Mouse (Mus musculus) forebrain, postnatal 0 days (tissue): ENCODE data around the gene Actn1. TPM values are rescaled to one million over a fixed set of nuclear protein-coding genes. Genes with fewer than 3 reads are reported as not detected.

Experiments
- ATAC-seq: fragments of 200-750 bp; cut with Nextera tagmentation; 2 replicates; pipeline ENCODE4 v1.8.0; 2017; ENCODE audit warnings: mild to moderate bottlenecking, moderate library complexity
- DNase-seq: peaks from one replicate; pipeline ENCODE4 v3.0.0-alpha.2; 2015
- H3K27ac ChIP-seq: fragments of 300-500 bp; sonication (generic); 2 replicates; pipeline ENCODE4 v1.5.1; 2014; ENCODE audit warnings: low read depth, mild to moderate bottlenecking, antibody characterized with exemption, low read length, moderate library complexity, mixed read lengths
- H3K27me3 ChIP-seq: fragments of 300-500 bp; sonication (generic); 2 replicates; pipeline ENCODE4 v1.6.1; 2014; ENCODE audit warnings: mild to moderate bottlenecking, low read length, mixed read lengths; ENCODE audit not compliant: insufficient read depth
- H3K36me3 ChIP-seq: fragments of 300-500 bp; sonication (generic); 2 replicates; pipeline ENCODE4 v1.6.1; 2014; ENCODE audit warnings: mild to moderate bottlenecking, moderate library complexity; ENCODE audit not compliant: insufficient read depth
- H3K4me1 ChIP-seq: fragments of 300-500 bp; sonication (generic); 2 replicates; pipeline ENCODE4 v1.6.1; 2014; ENCODE audit warnings: antibody characterized with exemption; ENCODE audit not compliant: insufficient read depth
- H3K4me2 ChIP-seq: fragments of 300-500 bp; sonication (generic); 2 replicates; pipeline ENCODE4 v1.6.1; 2014; ENCODE audit warnings: low read depth, mild to moderate bottlenecking, moderate library complexity
- H3K4me3 ChIP-seq: fragments of 300-500 bp; sonication (generic); 2 replicates; pipeline ENCODE4 v1.5.1; 2014; ENCODE audit warnings: low read depth, low read length, mixed read lengths
- H3K9ac ChIP-seq: fragments of 300-500 bp; sonication (generic); 2 replicates; pipeline ENCODE4 v1.6.1; 2014; ENCODE audit warnings: mild to moderate bottlenecking
- H3K9me3 ChIP-seq: fragments of 300-500 bp; sonication (generic); 2 replicates; pipeline ENCODE4 v1.6.1; 2016; ENCODE audit warnings: low read length
- CTCF ChIP-seq: sonication (generic); IDR thresholded peaks from 2 replicates; pipeline ENCODE4 v1.5.1; 2016; ENCODE audit warnings: antibody characterized with exemption, control low read depth, low read depth
- WGBS: fragments of 180-500 bp; shearing (Covaris S2); extraction: QIAGEN DNeasy Blood & Tissue Kit; methylation state at CpG from one replicate; pipeline ENCODE4 v1.1.7; 2014; 5-methylcytosine and 5-hydroxymethylcytosine counted together
- polyA plus RNA-seq: library from polyadenylated mRNA; unstranded; fragments of >200 nt; fragmentation: Nextera tagmentation; extraction: Ambion mirVana; gene quantifications from 2 replicates; pipeline ENCODE4 v1.2.1, GENCODE M21; 2015
- total RNA-seq: library from RNA; depleted of rRNA; stranded (reverse); fragments of >200 nt; gene quantifications from 2 replicates; pipeline ENCODE4 v1.2.3, GENCODE M21; 2014

Actn1 gene
- total and polyA plus RNA-seq, 2 experiments from 2014 or later = 6.7 to 19.1 TPM

DNA sequence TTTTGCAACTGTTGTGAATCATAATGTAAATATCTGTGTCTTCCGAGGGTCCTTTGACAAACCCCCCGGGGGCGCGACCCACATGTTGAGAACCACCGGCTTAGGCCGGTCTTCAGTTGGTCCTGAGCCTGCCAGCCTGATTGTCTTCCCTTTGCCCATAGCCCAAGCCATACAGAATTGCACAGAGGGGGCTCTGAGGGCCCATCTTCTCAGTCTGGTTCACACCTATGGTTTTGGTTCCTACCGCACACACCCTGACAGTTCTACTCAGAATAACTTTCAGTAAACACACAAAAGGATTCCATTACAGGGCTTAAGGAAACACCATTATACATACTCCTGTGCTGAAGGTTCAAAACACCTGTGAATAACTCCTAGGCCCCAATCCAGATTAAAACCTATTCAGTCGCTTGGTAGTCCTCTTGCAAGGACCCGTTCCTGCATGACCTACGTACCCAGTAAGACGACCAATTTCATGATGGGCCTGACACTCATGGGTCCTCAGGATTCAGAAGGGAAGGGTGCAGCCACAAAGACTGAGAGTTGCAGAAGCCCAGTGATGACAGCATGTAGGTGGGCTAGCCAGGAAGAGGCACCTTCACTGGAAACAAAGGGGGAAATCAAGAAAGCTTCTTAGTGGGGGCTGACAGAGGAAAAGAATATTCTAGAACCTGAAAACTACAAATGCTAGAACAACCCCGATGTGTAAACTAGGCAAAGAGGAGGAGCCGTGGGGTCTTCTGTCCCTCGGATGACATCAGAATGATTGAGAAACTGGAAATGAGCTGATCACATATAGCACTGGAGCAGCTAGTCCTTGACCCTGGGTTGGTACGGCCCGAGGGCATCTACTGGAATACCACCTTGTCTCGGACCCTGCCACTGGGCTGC, 128.6 kb downstream of the Actn1 start:
- Histone ChIP-seq H3K9me3 (no peaks in the 10 kb centered on the region), H3K4me1 (peaks cover 12% of the 10 kb centered on the region), H3K27me3 (no peaks in the 10 kb centered on the region), H3K4me3 (peak overlapping the region; percentile 76), H3K9ac (peak overlapping the region; percentile 90), H3K36me3 (no peaks in the 10 kb centered on the region), H3K27ac (peak overlapping the region; percentile 89), H3K4me2 (peak overlapping the region; percentile 92)
- WGBS = 47% methylated on average over 17 of the region's 17 CpGs
- no peak for DNase-seq
- TF ChIP-seq CTCF = no peak
- no peak for ATAC-seq

DNA sequence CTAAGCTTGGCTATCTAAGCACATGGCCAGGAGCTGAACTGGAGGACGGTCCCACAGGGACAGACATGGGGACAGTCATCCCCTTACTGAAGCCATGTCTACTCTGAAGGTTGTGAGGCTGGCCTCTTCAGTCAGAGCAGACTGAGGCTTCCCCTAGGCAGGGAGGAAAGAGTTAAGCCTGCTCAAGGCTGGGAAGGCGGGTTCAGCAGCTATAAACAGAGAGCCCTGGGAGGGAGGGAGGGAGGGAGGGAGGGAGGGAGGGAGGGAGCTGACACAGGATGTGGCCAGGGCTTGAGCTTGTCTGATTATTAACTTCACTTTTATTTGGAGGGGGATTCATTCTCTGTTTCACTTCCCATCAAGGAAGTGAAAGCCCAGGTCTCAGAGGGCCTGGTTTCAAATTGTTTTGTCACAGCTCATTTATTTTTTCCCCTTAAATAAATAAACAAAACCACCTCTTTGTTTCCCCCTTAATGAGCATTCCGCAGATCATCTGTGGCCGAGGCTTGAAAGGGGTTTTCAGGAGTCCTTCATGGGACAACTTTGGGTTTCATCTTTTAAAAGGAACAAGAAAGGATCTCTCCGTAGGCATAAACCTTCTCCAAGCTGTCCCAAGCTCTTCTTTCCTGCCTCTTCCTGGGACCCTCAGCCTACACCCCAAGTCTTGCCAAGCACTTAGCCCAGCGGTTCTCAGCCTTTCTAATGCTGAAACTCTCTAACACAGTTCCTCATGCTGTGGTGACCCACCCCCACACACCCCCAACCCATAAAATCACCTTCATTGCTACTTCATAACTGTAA, 129.4 kb downstream of the Actn1 start:
- no peak for DNase-seq
- no peaks in the 10 kb centered on the region for H3K36me3 ChIP-seq
- no peak for TF ChIP-seq CTCF

DNA sequence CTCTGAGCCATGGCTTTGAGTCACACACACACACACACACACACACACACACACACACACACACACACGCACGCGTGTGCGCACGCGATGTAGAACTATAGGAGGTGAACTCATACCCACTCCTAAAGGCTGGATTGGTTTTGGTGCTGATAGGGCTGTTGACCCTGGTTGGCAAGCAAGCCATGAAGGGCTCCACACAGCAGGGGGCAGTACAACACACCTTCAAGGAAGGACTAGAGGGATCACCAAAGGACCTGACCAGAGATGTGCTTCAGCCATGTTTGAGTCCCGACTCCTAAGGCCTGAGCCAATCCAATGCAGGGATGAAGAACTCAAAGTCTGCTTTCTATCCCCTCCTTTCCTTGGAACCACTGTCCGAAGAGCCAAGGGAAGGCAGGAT, 130.6 kb downstream of the Actn1 start:
- peak; percentile 34 for TF ChIP-seq CTCF
- DNase-seq (no peak), ATAC-seq (no peak)
- Histone ChIP-seq H3K4me1 (peaks cover 12% of the 10 kb centered on the region), H3K4me2 (no peak overlapping the region), H3K36me3 (no peaks in the 10 kb centered on the region), H3K27me3 (no peaks in the 10 kb centered on the region), H3K4me3 (no peak overlapping the region), H3K9me3 (no peaks in the 10 kb centered on the region), H3K27ac (no peak overlapping the region), H3K9ac (no peak overlapping the region)
- 93% methylated on average over 8 of the region's 8 CpGs for WGBS

More for the DNA sequence above, 129.4 kb downstream of the Actn1 start:
- ATAC-seq = 0 out of 2 replicates have a peak, but pooled peaks have one; percentile 40
- no peaks in the 10 kb centered on the region for H3K27me3 ChIP-seq
- H3K4me3 ChIP-seq = no peak overlapping the region
- no peaks in the 10 kb centered on the region for H3K9me3 ChIP-seq
- H3K4me2 ChIP-seq = peak overlapping the region; percentile 92
- peaks cover 12% of the 10 kb centered on the region for H3K4me1 ChIP-seq
- 6% methylated on average over 5 of the region's 6 CpGs for WGBS
- peak overlapping the region; percentile 50; the same call in 1 of the 2 replicates for H3K27ac ChIP-seq
- H3K9ac ChIP-seq = no peak overlapping the region

DNA sequence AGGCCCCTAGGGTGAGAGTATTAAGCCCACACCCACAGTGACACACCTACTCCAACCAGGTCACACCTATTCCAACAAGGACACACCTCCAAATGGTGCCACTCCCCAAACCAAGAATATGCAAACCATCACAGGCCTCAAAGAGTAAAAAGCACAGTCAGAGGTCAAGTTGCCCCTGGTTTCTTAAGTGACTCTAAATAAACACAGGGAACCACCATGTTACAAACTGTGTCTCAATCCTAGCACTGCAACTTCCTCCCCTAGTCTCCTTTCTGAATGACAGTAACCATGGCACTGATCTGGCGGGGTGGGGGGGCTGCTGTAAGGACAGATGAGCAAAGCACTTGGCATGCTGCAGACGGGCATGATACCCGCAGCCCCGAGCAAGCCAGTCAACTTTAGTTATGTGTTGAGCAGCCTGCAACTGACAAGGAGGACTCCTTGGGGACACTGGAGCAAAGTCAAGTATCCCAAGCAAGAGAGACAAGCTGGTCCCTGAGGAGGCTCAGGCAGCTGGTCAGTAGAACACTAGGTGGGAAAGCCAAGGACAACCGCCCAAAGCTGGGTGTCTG, 132.9 kb downstream of the Actn1 start:
- 86% methylated on average over 5 of the region's 5 CpGs for WGBS
- Histone ChIP-seq H3K27me3 (no peaks in the 10 kb centered on the region), H3K4me2 (no peak overlapping the region), H3K4me1 (peaks cover 12% of the 10 kb centered on the region), H3K4me3 (no peak overlapping the region), H3K9me3 (no peaks in the 10 kb centered on the region), H3K36me3 (no peaks in the 10 kb centered on the region), H3K9ac (no peak overlapping the region), H3K27ac (no peak overlapping the region)
- no peak for TF ChIP-seq CTCF
- DNase-seq (no peak), ATAC-seq (no peak)

DNA sequence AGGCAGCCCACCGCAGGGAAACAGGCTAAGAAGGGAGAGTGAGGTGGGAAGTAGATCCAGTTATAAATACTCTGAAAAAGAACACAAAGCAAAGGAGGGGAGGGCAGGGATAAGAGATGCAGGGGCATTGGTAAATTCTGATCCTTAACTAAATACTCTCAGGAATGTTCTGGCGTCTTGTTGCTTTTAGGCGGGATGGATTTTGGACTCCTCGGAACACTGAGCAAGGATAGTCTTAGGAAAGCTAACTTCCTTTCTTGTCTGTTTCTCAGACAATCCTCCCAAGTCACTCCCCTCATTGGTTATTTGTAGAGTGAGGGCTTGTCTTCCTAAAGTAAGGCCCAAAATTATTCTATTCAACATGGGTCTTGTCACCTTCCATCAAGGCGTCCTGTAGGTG, 134.9 kb downstream of the Actn1 start:
- Histone ChIP-seq H3K9ac (no peak overlapping the region), H3K36me3 (no peaks in the 10 kb centered on the region), H3K4me1 (no peaks in the 10 kb centered on the region), H3K27ac (no peak overlapping the region), H3K4me3 (no peak overlapping the region), H3K27me3 (no peaks in the 10 kb centered on the region), H3K9me3 (no peaks in the 10 kb centered on the region), H3K4me2 (no peak overlapping the region)
- no peak for ATAC-seq
- WGBS = 89% methylated on average over 5 of the region's 5 CpGs
- no peak for DNase-seq
- no peak for TF ChIP-seq CTCF

DNA sequence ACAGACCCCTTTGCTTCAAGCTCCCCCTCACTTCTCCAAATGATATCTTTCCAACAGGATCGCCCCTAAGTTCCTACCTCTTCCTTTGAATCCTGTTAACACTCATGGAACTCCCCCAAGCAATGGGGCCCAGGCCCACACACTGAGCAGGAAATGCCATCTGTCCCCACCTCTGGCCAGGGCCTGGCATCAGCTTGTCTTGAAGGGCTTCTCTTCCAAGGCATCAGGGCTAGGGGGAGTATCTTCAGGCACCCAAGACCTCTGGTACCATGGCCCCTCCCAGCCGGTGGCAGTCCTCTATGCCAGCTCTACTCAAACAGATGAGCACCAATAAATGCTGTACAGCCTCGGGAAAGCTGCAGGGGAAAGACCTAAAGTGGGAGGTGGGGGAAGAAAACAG, 135.4 kb downstream of the Actn1 start:
- 81% methylated on average over 3 of the region's 3 CpGs for WGBS
- Histone ChIP-seq H3K27ac (no peak overlapping the region), H3K36me3 (no peaks in the 10 kb centered on the region), H3K9me3 (no peaks in the 10 kb centered on the region), H3K4me1 (no peaks in the 10 kb centered on the region), H3K27me3 (no peaks in the 10 kb centered on the region), H3K4me3 (no peak overlapping the region), H3K4me2 (no peak overlapping the region), H3K9ac (no peak overlapping the region)
- ATAC-seq (no peak), DNase-seq (no peak)
- TF ChIP-seq CTCF = no peak
